Mouse (Mus musculus): Measurements from ENCODE around the gene Clps. TPM values are rescaled to one million over a fixed set of nuclear protein-coding genes. Genes with fewer than 3 reads are reported as not detected.

The Clps gene
- polyA plus RNA-seq, 1 experiment from 2014 or later, result not detected

DNA sequence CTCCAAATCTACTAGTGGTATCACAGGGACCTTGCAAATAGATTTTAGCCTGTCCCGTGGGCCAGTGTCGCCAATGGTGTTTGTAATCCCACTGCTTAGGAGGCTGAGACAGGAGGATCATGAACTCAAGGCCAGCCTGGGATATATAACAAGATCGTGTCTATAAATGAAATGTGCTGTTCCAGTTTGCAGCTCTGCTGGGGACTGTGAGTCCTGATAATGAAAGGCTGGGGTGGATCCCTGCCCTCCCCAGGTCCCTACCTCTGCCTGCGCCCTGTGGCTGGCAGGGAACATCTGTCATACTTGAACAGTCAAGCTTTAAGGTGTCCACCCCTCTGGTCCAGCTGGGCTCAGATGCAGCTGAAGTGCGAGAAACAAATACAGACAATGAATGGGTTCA lies 46.0 kb downstream of the Clps start:
- ATAC-seq (ENCODE audit: low FRiP score, low read depth), result no peak
- no peak overlapping the region for H3K9ac ChIP-seq
- H3K36me3 ChIP-seq, result no peaks in the 10 kb centered on the region
- no peaks in the 10 kb centered on the region for H3K9me3 ChIP-seq
- H3K27ac ChIP-seq, result no peak overlapping the region
- H3K27me3 ChIP-seq (replicated peaks), result peaks cover 17% of the 10 kb centered on the region
- no peak overlapping the region for H3K4me2 ChIP-seq (replicated peaks)
- no peak overlapping the region for H3K4me3 ChIP-seq
- 68% methylated on average over 5 of the region's 5 CpGs for WGBS
- peaks cover 44% of the 10 kb centered on the region for H3K4me1 ChIP-seq

DNA sequence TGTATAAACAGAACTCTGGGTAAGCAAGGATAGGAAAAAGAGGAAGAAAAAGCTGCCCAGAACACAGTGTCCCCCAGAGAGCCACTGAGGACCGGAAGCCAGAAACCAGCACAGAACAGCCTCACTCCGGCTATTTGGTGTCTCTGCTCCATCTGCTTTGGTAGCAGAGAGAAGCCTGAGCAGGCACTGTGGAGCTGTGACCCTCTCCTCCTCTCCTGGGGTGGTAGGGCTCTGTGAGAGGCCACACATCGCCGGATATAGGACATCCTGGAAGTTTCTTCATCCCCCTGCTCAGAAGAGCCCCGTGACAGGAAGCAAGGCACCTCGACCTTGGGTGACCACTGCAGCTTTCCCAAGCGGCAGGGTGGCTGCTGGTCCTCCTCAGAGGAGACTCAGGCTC lies 46.7 kb downstream of the Clps start:
- Histone ChIP-seq H3K27me3 (replicated peaks) (peaks cover 13% of the 10 kb centered on the region), H3K27ac (no peak overlapping the region), H3K4me1 (peaks cover 43% of the 10 kb centered on the region), H3K9ac (no peak overlapping the region), H3K9me3 (no peaks in the 10 kb centered on the region), H3K4me2 (replicated peaks) (no peak overlapping the region), H3K4me3 (no peak overlapping the region), H3K36me3 (no peaks in the 10 kb centered on the region)
- WGBS, result 74% methylated on average over 7 of the region's 7 CpGs
- no peak for ATAC-seq (ENCODE audit: low FRiP score, low read depth)

DNA sequence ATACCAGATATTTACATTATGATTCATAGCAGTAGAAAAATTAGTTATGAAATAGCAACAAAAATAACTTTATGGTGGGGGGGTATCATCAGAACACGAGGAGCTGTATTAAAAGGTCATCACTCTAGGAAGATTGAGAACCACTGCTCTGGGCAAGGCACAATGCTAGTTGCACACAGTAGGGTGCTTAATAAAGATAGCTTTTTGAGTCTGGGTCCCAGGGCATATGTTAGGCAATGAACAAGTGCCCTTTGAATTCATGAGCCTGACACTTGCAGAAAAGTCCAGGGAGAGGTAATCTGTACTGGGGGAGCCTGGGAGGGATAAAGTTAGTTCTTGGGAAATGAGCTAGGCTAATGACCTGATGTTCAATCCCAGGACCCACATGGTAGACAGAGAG lies 47.2 kb downstream of the Clps start:
- Histone ChIP-seq H3K4me1 (peaks cover 39% of the 10 kb centered on the region), H3K4me3 (no peak overlapping the region), H3K27me3 (replicated peaks) (peaks cover 8% of the 10 kb centered on the region), H3K4me2 (replicated peaks) (no peak overlapping the region), H3K36me3 (no peaks in the 10 kb centered on the region), H3K9me3 (no peaks in the 10 kb centered on the region), H3K27ac (no peak overlapping the region), H3K9ac (no peak overlapping the region)
- ATAC-seq (ENCODE audit: low FRiP score, low read depth), result no peak
- WGBS, result 82% methylated on average over 1 of the region's 1 CpGs

DNA sequence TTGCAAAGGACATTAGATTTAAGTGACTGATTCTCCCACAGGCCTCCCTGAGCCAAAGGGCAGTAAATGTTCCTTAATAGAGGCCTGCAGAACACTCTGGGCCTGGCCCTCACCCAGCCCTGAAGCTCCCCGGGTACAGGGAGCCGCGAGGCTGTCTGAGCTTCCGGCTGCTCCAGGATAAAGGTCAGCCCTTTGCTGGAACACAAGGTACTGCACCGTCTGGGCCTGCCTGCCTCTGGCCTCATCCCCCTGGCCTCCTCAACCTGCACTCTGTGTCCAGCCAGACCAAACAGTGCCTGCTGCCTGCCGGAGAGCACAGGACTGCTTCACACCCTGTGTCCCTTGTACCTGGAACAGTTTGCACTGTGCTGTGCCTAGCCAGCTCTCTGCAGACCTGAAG lies 47.9 kb downstream of the Clps start:
- H3K36me3 ChIP-seq, result no peaks in the 10 kb centered on the region
- no peak overlapping the region for H3K27ac ChIP-seq
- H3K9ac ChIP-seq, result no peak overlapping the region
- H3K27me3 ChIP-seq (replicated peaks), result peaks cover 7% of the 10 kb centered on the region
- ATAC-seq (ENCODE audit: low FRiP score, low read depth), result no peak
- 36% methylated on average over 6 of the region's 6 CpGs for WGBS
- H3K4me2 ChIP-seq (replicated peaks), result no peak overlapping the region
- no peaks in the 10 kb centered on the region for H3K9me3 ChIP-seq
- peaks cover 33% of the 10 kb centered on the region for H3K4me1 ChIP-seq
- H3K4me3 ChIP-seq, result no peak overlapping the region

DNA sequence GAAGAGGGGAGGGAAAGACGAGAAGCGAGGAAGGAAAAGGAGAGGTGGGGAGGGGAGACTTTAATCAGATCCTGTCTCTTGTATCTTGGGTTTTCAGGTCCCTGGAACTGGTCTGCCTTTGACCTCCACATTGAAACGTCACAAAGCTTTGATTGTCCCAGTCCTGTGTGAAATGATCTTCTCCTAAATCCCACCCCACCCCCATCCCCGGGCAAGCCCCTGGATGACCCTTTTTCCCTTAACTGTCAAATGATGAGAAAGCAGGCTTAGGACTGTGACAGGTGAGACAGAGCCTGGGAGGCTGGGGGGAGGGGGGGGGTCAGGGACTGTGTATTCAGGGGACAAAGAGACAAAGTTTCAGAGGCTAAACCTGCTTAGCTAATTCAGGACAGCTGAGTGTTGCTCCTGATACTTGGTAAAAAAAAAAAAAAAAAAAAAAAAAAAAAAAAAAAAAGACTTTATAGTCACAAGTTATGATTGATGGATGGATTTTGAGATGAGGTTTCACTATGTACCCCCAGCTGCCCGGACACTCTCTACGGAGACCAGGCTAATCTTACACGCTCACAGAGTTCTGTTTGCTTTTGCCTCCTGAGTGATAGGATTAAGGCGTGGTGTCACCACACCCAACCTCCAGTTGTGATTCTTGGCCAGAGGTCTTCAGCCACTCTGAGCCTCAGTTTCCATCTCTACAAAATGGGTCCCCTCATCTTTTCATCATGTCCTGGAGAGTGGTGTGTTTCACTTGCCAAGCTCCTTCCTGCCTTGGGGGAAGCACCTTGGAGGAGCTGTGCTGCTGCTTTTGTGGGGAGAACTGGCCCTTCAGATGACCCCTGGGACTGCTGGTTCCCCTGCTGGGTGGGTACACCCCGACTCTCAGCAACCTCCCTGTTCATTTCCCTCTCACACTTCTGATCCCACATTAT lies 48.7 kb downstream of the Clps start:
- H3K4me1 ChIP-seq, result peaks cover 26% of the 10 kb centered on the region
- H3K4me3 ChIP-seq, result no peak overlapping the region
- H3K4me2 ChIP-seq (replicated peaks), result peak overlapping the region; percentile 50; the same call in 1 of the 2 replicates
- WGBS, result 45% methylated on average over 9 of the region's 9 CpGs
- no peaks in the 10 kb centered on the region for H3K9me3 ChIP-seq
- H3K27me3 ChIP-seq (replicated peaks), result peaks cover 7% of the 10 kb centered on the region; the same call in 1 of the 2 replicates
- H3K9ac ChIP-seq, result no peak overlapping the region
- H3K27ac ChIP-seq, result no peak overlapping the region
- no peak for ATAC-seq (ENCODE audit: low FRiP score, low read depth)
- H3K36me3 ChIP-seq, result no peaks in the 10 kb centered on the region

DNA sequence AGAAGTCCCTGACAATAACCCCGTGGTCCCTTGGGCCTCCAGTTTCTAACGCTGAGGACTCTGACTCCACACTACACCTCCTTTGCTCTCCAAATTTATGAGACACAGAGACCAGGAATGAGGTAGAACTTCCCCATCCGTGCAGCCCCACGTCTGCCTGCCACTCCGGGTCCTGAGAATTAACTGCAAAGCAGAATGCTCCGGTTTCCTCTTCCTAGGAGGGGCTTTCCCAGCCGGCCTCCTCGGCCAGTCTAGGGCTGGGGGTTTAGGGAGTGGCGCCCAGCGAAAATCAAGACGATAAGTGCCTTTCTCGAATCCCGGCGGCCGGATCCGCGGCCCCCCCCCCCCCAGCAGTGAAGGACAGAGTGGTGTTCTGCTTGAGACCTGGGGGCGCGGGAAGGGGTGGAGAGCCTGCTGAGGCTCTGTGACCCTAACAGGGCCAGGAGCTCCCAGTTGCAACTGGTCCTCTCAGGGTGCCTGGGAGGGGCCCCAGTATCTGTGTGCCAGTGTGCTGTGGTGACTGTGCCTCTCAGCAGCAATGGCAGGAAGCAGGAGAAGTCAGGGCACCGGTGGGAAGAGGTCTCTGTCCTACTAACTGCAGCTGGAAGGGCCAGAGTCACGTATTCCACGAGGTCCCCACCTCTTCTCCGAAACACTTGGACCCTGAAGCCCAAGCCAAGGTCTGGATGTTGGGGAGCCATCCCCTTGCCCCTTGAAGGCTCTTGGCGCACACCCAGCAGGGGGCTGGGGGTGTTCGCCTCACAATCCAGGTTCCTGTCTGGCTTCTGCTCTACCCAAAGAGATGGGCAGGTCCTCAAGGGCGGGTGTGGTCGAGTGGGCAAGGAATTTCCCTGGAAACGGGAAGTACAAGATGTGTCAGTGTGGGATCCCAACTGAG lies 49.9 kb downstream of the Clps start:
- ATAC-seq (ENCODE audit: low FRiP score, low read depth), result no peak
- no peaks in the 10 kb centered on the region for H3K36me3 ChIP-seq
- H3K9ac ChIP-seq, result 0 out of 2 replicates have a peak overlapping the region, but pooled peaks have one; percentile 17
- no peaks in the 10 kb centered on the region for H3K9me3 ChIP-seq
- H3K27me3 ChIP-seq (replicated peaks), result peaks cover 2% of the 10 kb centered on the region; the same call in 1 of the 2 replicates
- peaks cover 23% of the 10 kb centered on the region for H3K4me1 ChIP-seq
- 5% methylated on average over 28 of the region's 28 CpGs for WGBS
- no peak overlapping the region; the same call in 1 of the 2 replicates for H3K4me3 ChIP-seq
- H3K27ac ChIP-seq, result no peak overlapping the region
- H3K4me2 ChIP-seq (replicated peaks), result peak overlapping the region; percentile 50

Small RNAs within 50 kb of the gene (microRNA-seq; reads per million reads assigned to microRNA genes)
- not detected for gene Gm25195
- not detected for gene Mir6969

Other genes starting within 250 kb of the Clps start
- gene Fance, start 247.2 kb downstream of the Clps start, polyA plus RNA-seq (2016; fragmentation: Nextera tagmentation; extraction: Ambion mirVana), result 31.0 and 31.2 TPM in 2 replicates
- gene Rpl10a, start 232.3 kb downstream of the Clps start, polyA plus RNA-seq (2016; fragmentation: Nextera tagmentation; extraction: Ambion mirVana), result 341 and 353 TPM in 2 replicates
- 3.5 and 4.8 TPM in 2 replicates for gene Tead3, start 209.9 kb downstream of the Clps start, polyA plus RNA-seq (2016; fragmentation: Nextera tagmentation; extraction: Ambion mirVana)
- gene Tulp1, start 195.5 kb downstream of the Clps start, polyA plus RNA-seq (2016; fragmentation: Nextera tagmentation; extraction: Ambion mirVana), result 3.0 and 5.1 TPM in 2 replicates
- 34.1 and 35.1 TPM in 2 replicates for gene Fkbp5, start 43.2 kb downstream of the Clps start, polyA plus RNA-seq (2016; fragmentation: Nextera tagmentation; extraction: Ambion mirVana)
- not detected in 2 replicates for gene Armc12, start 30.0 kb downstream of the Clps start, polyA plus RNA-seq (2016; fragmentation: Nextera tagmentation; extraction: Ambion mirVana)
- gene Clpsl2, start 11.4 kb downstream of the Clps start, polyA plus RNA-seq (2016; fragmentation: Nextera tagmentation; extraction: Ambion mirVana), result not detected in 2 replicates
- 3.5 and 3.9 TPM in 2 replicates for gene Lhfpl5, start 14.9 kb upstream of the Clps start, polyA plus RNA-seq (2016; fragmentation: Nextera tagmentation; extraction: Ambion mirVana)
- 96.1 and 107 TPM in 2 replicates for gene Srpk1, start 61.9 kb upstream of the Clps start, polyA plus RNA-seq (2016; fragmentation: Nextera tagmentation; extraction: Ambion mirVana)
- gene Slc26a8, start 129.5 kb upstream of the Clps start, polyA plus RNA-seq (2016; fragmentation: Nextera tagmentation; extraction: Ambion mirVana), result 0.45 and 0.75 TPM in 2 replicates
- 40.8 and 42.7 TPM in 2 replicates for gene Mapk14, start 130.6 kb upstream of the Clps start, polyA plus RNA-seq (2016; fragmentation: Nextera tagmentation; extraction: Ambion mirVana)
- 2.6 and 3.3 TPM in 2 replicates for gene AC170998.1, start 165.3 kb upstream of the Clps start, polyA plus RNA-seq (2016; fragmentation: Nextera tagmentation; extraction: Ambion mirVana)
- gene Mapk13, start 208.5 kb upstream of the Clps start, polyA plus RNA-seq (2016; fragmentation: Nextera tagmentation; extraction: Ambion mirVana), result 1.5 and 1.9 TPM in 2 replicates
- 10.9 and 12.1 TPM in 2 replicates for gene Brpf3, start 240.3 kb upstream of the Clps start, polyA plus RNA-seq (2016; fragmentation: Nextera tagmentation; extraction: Ambion mirVana)